Mouse (Mus musculus): Measurements from ENCODE around the gene Homer3. TPM values are rescaled to one million over a fixed set of nuclear protein-coding genes. Genes with fewer than 3 reads are reported as not detected.

The Homer3 gene
- polyA plus RNA-seq, 1 experiment from 2014 or later: 74.2 TPM

GRCm38 (mm10) chr8:70343696-70344095, 61.1 kb downstream of the Homer3 start:
- Histone ChIP-seq H3K9me3 (ENCODE audit: low read length) (no peaks in the 10 kb centered on the region), H3K4me3 (ENCODE audit: low read length) (no peak overlapping the region), H3K4me2 (replicated peaks; ENCODE audit: low read depth, low read length) (no peak overlapping the region), H3K36me3 (ENCODE audit: insufficient read depth, low read length) (peaks cover 50% of the 10 kb centered on the region), H3K27ac (ENCODE audit: low read length) (no peak overlapping the region), H3K4me1 (ENCODE audit: insufficient read depth, low read length) (0 out of 2 replicates have a peak, but pooled peaks cover under 1% of the 10 kb centered on the region), H3K9ac (replicated peaks; ENCODE audit: low read length) (no peak overlapping the region), H3K27me3 (ENCODE audit: insufficient read depth, low read length) (no peaks in the 10 kb centered on the region)
- no peak for ATAC-seq (ENCODE audit: low FRiP score, low TSS enrichment)
- 53% methylated on average over 6 of the region's 6 CpGs for WGBS

Other genes with a start within 250 kb of the Homer3 start
- 54.3 and 62.4 TPM in 2 replicates for gene Mau2, start 240.1 kb upstream of the Homer3 start, polyA plus RNA-seq (2015; fragmentation: Nextera tagmentation; extraction: Ambion mirVana)
- gene Sugp1, start 240.0 kb upstream of the Homer3 start, polyA plus RNA-seq (2015; fragmentation: Nextera tagmentation; extraction: Ambion mirVana): 50.7 and 51.6 TPM in 2 replicates
- 0.94 and 1.3 TPM in 2 replicates for gene Tm6sf2, start 209.9 kb upstream of the Homer3 start, polyA plus RNA-seq (2015; fragmentation: Nextera tagmentation; extraction: Ambion mirVana)
- not detected in 2 replicates for gene Hapln4, start 199.4 kb upstream of the Homer3 start, polyA plus RNA-seq (2015; fragmentation: Nextera tagmentation; extraction: Ambion mirVana)
- 0.10 and 0.31 TPM in 2 replicates for gene Ncan, start 162.0 kb upstream of the Homer3 start, polyA plus RNA-seq (2015; fragmentation: Nextera tagmentation; extraction: Ambion mirVana)
- gene Nr2c2ap, start 151.5 kb upstream of the Homer3 start, polyA plus RNA-seq (2015; fragmentation: Nextera tagmentation; extraction: Ambion mirVana): 32.2 and 35.2 TPM in 2 replicates
- 20.4 and 21.7 TPM in 2 replicates for gene Rfxank, start 143.7 kb upstream of the Homer3 start, polyA plus RNA-seq (2015; fragmentation: Nextera tagmentation; extraction: Ambion mirVana)
- gene Borcs8, start 143.3 kb upstream of the Homer3 start, polyA plus RNA-seq (2015; fragmentation: Nextera tagmentation; extraction: Ambion mirVana): 58.3 and 58.6 TPM in 2 replicates
- 0.24 and 0.49 TPM in 2 replicates for gene Mef2b, start 143.1 kb upstream of the Homer3 start, polyA plus RNA-seq (2015; fragmentation: Nextera tagmentation; extraction: Ambion mirVana)
- gene Tmem161a, start 110.5 kb upstream of the Homer3 start, polyA plus RNA-seq (2015; fragmentation: Nextera tagmentation; extraction: Ambion mirVana): 81.7 and 87.8 TPM in 2 replicates
- gene Slc25a42, start 70.5 kb upstream of the Homer3 start, polyA plus RNA-seq (2015; fragmentation: Nextera tagmentation; extraction: Ambion mirVana): 5.0 and 6.4 TPM in 2 replicates
- gene Sugp2, start 48.6 kb upstream of the Homer3 start, polyA plus RNA-seq (2015; fragmentation: Nextera tagmentation; extraction: Ambion mirVana): 28.0 and 34.8 TPM in 2 replicates
- gene Armc6, start 48.4 kb upstream of the Homer3 start, polyA plus RNA-seq (2015; fragmentation: Nextera tagmentation; extraction: Ambion mirVana): 23.8 and 31.5 TPM in 2 replicates
- 51.8 and 54.1 TPM in 2 replicates for gene Ddx49, start 19.7 kb downstream of the Homer3 start, polyA plus RNA-seq (2015; fragmentation: Nextera tagmentation; extraction: Ambion mirVana)
- 389 and 439 TPM in 2 replicates for gene Cope, start 19.7 kb downstream of the Homer3 start, polyA plus RNA-seq (2015; fragmentation: Nextera tagmentation; extraction: Ambion mirVana)
- 2.5 and 2.7 TPM in 2 replicates for gene Cers1, start 32.9 kb downstream of the Homer3 start, polyA plus RNA-seq (2015; fragmentation: Nextera tagmentation; extraction: Ambion mirVana)
- 5.5 TPM in 2 replicates for gene Gdf1, start 47.0 kb downstream of the Homer3 start, polyA plus RNA-seq (2015; fragmentation: Nextera tagmentation; extraction: Ambion mirVana)
- 10.6 and 10.9 TPM in 2 replicates for gene Upf1, start 70.5 kb downstream of the Homer3 start, polyA plus RNA-seq (2015; fragmentation: Nextera tagmentation; extraction: Ambion mirVana)
- gene Comp, start 90.7 kb downstream of the Homer3 start, polyA plus RNA-seq (2015; fragmentation: Nextera tagmentation; extraction: Ambion mirVana): 0.21 and 1.00 TPM in 2 replicates
- gene Crtc1, start 156.8 kb downstream of the Homer3 start, polyA plus RNA-seq (2015; fragmentation: Nextera tagmentation; extraction: Ambion mirVana): 19.9 and 22.3 TPM in 2 replicates
- 25.0 and 26.8 TPM in 2 replicates for gene Klhl26, start 194.1 kb downstream of the Homer3 start, polyA plus RNA-seq (2015; fragmentation: Nextera tagmentation; extraction: Ambion mirVana)
- gene Tmem59l, start 204.5 kb downstream of the Homer3 start, polyA plus RNA-seq (2015; fragmentation: Nextera tagmentation; extraction: Ambion mirVana): 6.5 and 7.0 TPM in 2 replicates
- 29.3 and 30.7 TPM in 2 replicates for gene Crlf1, start 210.3 kb downstream of the Homer3 start, polyA plus RNA-seq (2015; fragmentation: Nextera tagmentation; extraction: Ambion mirVana)
- 133 and 135 TPM in 2 replicates for gene Rex1bd, start 223.9 kb downstream of the Homer3 start, polyA plus RNA-seq (2015; fragmentation: Nextera tagmentation; extraction: Ambion mirVana)
- gene Uba52, start 228.0 kb downstream of the Homer3 start, polyA plus RNA-seq (2015; fragmentation: Nextera tagmentation; extraction: Ambion mirVana): 869 and 882 TPM in 2 replicates
- 353 and 359 TPM in 2 replicates for gene Fkbp8, start 244.9 kb downstream of the Homer3 start, polyA plus RNA-seq (2015; fragmentation: Nextera tagmentation; extraction: Ambion mirVana)
- 65.4 and 69.9 TPM in 2 replicates for gene Kxd1, start 245.1 kb downstream of the Homer3 start, polyA plus RNA-seq (2015; fragmentation: Nextera tagmentation; extraction: Ambion mirVana)

Measured in kidney, embryonic 16.5 days (tissue).